Mouse (Mus musculus) MEL (cell line): ENCODE data around the gene Tcte2.

Experiments
- POLR2A ChIP-seq, 2 experiments: IDR thresholded peaks; 2 replicates each; pipeline ENCODE4 v1.6.1; 2011 to 2012; ENCODE audit warnings: low read length in 2 of 2, mild to moderate bottlenecking in 2 of 2, control low read depth in 1 of 2, improper control_type of control experiment in 1 of 2, low read depth in 1 of 2, moderate library complexity in 1 of 2; ENCODE audit not compliant: control insufficient read depth in 1 of 2, insufficient read depth in 1 of 2, poor library complexity in 1 of 2
- SIN3A ChIP-seq: IDR thresholded peaks from 2 replicates; pipeline ENCODE4 v1.6.1; 2012; ENCODE audit warnings: low read length, improper control_type of control experiment, inconsistent platforms

- no peak for TF ChIP-seq SIN3A
- TF ChIP-seq POLR2A (IDR thresholded peaks at IDR 0.05; ENCODE audit: control insufficient read depth in 1 of 2, insufficient read depth in 1 of 2, low read depth in 1 of 2, low read length in 2 of 2, poor library complexity in 1 of 2) = no peak
Observed at GRCm38 (mm10) chr17:13769256-13769655, 7.6 kb upstream of the Tcte2 start.
